Mouse (Mus musculus) fibroblast of lung, adult 2 months (primary cell): Measurements from ENCODE around the gene Gm21188.
"Not testable (repeated sequence)": the region's sequence is repeated elsewhere in the genome, so short reads cannot be mapped to it uniquely, and the experiment has no call there.

Experiments used
- DNase-seq: peaks from one replicate; pipeline ENCODE4 v3.0.0-alpha.2; 2011; ENCODE audit warnings: low read depth

The Gm21188 gene

GRCm38 (mm10) chr13:120026911-120027310 is 25.1 kb downstream of the Gm21188 start, which contains the start of gene Gm36079:
TSS of gene Gm36079 (minus strand) at chr13:120027011.
- not testable (repeated sequence) for DNase-seq

- not testable (repeated sequence) for DNase-seq
Measured at GRCm38 (mm10) chr13:120026373-120026772, 25.6 kb downstream of the Gm21188 start.

- DNase-seq: not testable (repeated sequence)
Measured at GRCm38 (mm10) chr13:120025576-120025975, 26.4 kb downstream of the Gm21188 start.

GRCm38 (mm10) chr13:120025004-120025403 is 27.0 kb downstream of the Gm21188 start:
- DNase-seq: not testable (repeated sequence)

DNA sequence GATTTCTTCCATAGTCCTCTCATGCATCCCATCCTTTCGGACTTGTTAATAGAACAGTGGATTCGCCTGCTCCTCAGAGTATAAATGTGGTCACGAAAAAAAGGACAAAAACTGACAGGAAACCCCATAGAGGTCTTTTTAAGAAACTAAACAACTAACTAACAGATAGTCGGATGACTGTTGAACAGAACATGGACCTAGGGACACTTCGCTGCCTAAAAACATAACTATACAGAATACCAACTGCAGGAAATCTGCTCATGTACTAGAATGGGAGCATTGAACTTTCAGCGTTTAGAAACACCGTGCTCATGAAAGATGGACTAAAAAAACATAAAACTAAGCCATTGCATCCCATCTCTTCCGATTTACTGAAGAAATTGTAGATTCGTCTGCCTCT is 27.4 kb downstream of the Gm21188 start:
- not testable (repeated sequence) for DNase-seq

DNA sequence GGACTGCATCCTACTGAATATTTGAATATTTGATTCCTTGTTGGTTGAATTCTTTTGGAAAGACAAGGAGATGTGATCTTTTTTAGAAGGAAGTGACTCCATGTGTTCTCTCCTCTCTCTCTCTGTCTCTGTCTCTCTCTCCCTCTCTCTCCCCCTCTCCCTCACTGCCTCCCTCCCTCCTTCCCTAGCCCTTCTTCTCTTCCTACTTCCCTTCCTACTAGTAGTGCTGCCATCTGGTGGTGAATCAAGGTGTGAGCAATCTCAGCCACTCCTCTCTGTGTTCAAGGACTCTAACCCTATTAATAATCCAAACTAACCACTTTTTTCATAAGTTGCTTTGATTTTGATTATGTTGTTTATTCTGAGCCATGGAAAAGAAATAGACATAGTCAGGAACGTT is 30.5 kb downstream of the Gm21188 start:
- DNase-seq: not testable (repeated sequence)

GRCm38 (mm10) chr13:120015348-120016007 is 36.5 kb downstream of the Gm21188 start:
- DNase-seq: not testable (repeated sequence)

GRCm38 (mm10) chr13:120013962-120014361 is 38.0 kb downstream of the Gm21188 start:
- DNase-seq: not testable (repeated sequence)

DNA sequence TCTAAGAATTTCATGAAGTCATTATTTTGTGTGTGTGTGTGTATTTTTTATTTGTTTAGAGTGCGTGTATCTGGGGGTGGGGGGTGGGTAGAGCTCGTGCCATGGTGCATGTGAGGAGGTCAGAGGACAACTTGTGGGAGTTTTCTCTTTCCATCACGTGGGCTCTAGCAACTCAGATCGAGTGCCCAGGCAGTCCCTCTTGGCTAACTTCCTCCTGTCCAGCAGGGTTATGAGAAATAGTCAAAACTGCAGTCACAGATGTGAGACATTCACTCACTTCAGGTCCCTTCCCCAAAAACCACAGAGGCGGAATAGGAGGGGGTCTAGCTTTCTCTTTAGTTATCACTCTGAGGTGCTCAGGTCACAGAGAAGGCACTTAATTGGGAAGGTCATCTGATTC is 38.5 kb downstream of the Gm21188 start:
- DNase-seq: not testable (repeated sequence)

DNA sequence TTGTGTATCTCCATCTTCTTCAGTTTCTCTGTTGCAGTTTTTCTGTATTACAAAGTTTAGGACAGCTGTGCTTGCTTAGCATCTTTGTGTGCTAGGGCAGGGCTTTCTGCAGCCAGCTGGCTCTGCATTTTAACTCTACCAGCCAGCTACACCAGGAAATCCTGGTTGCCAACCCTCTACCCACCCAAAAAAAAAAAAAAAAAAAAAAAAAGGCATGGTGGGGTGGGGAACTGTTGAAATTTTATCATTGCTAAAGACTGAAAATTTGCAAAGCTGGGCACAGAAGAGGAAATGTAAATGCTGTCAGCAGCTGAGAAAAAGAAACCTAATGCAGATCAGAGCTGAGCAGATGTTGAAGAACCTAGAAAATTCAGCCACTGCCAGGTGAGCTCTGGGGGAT is 41.9 kb downstream of the Gm21188 start:
- not testable (repeated sequence) for DNase-seq

GRCm38 (mm10) chr13:119999215-119999614 is 52.8 kb downstream of the Gm21188 start:
- DNase-seq: not testable (repeated sequence)

GRCm38 (mm10) chr13:119998442-119999086 is 53.4 kb downstream of the Gm21188 start:
- DNase-seq: not testable (repeated sequence)

- DNase-seq: not testable (repeated sequence)
Measured at GRCm38 (mm10) chr13:119991917-119992496, 60.0 kb downstream of the Gm21188 start.

DNA sequence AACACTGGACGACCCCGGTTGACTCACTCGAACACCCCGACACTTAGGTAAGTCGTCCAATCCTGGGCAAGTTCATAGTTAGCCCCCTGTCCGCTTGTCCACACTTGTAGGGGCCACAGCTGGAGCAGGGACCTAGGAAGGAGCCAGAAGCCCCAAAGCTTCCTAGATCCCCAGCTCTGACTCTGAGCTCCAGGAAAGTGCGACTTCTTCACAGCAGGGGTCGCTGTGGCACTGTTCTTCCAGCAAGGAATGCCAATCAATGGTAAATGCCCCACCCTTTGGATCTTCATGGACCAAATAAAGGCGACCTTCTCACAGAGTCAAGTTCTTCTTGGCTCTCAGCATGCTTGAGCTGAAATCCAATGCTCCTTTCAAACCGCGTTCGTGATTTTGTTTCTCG is 60.7 kb downstream of the Gm21188 start:
- DNase-seq: not testable (repeated sequence)
